Mouse (Mus musculus) stomach, postnatal 0 days (tissue): Measurements from ENCODE around the gene Slc25a10.
"Not testable (repeated sequence)": the region's sequence is repeated elsewhere in the genome, so short reads cannot be mapped to it uniquely, and the experiment has no call there.

Experiments
- CTCF ChIP-seq: IDR thresholded peaks from 2 replicates; pipeline ENCODE4 v1.5.1; 2016; ENCODE audit warnings: antibody characterized with exemption, low read depth, mild to moderate bottlenecking, moderate library complexity
- EP300 ChIP-seq: optimal IDR thresholded peaks from 2 replicates; pipeline ENCODE3; 2016; ENCODE audit warnings: antibody characterized with exemption

GRCm38 (mm10) chr11:120514262-120514661 is 22.6 kb downstream of the Slc25a10 start:
- TF ChIP-seq EP300, CTCF: not testable (repeated sequence)
